Mouse (Mus musculus): ENCODE measurements around the gene Foxq1. TPM values are rescaled to one million over a fixed set of nuclear protein-coding genes. Genes with fewer than 3 reads are reported as not detected.

The Foxq1 gene
- polyA plus RNA-seq, 1 experiment from 2014 or later: 2.0 TPM

GRCm38 (mm10) chr13:31577576-31577975 lies 21.6 kb downstream of the Foxq1 start:
- Histone ChIP-seq H3K4me1 (replicated peaks) (peaks cover 11% of the 10 kb centered on the region), H3K9me3 (no peaks in the 10 kb centered on the region), H3K9ac (replicated peaks) (no peak overlapping the region), H3K36me3 (no peaks in the 10 kb centered on the region), H3K4me3 (replicated peaks) (no peak overlapping the region), H3K27me3 (0 out of 2 replicates have a peak, but pooled peaks cover 3% of the 10 kb centered on the region), H3K4me2 (replicated peaks) (no peak overlapping the region), H3K27ac (0 out of 2 replicates have a peak overlapping the region, but pooled peaks have one; percentile 14)
- WGBS: 37% methylated on average over 6 of the region's 6 CpGs
- no peak for ATAC-seq

DNA sequence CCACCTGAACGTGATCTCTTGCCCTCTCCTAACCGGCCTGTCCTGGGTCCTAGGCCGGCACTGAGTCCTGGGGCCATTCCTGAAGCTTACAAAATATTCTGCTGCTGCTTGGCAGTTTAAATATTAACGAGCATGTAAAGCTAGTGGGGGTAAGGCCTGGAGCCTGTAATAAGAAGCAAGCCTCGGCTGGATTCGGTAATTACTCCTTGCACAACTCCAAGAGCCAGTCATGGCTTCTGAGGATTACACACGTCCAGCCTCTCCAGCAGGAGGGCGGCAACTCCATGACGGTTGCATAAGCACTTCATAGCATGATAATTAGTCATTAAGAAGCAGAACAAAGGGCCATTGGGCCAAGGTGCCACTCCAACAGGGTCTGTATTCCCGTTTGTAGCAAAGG lies 22.5 kb downstream of the Foxq1 start:
- WGBS: 41% methylated on average over 10 of the region's 10 CpGs
- Histone ChIP-seq H3K27ac (no peak overlapping the region), H3K4me1 (replicated peaks) (peaks cover 11% of the 10 kb centered on the region), H3K36me3 (no peaks in the 10 kb centered on the region), H3K4me2 (replicated peaks) (no peak overlapping the region), H3K4me3 (replicated peaks) (no peak overlapping the region), H3K9ac (replicated peaks) (no peak overlapping the region), H3K9me3 (no peaks in the 10 kb centered on the region), H3K27me3 (0 out of 2 replicates have a peak, but pooled peaks cover 3% of the 10 kb centered on the region)
- ATAC-seq: peak; percentile 66

GRCm38 (mm10) chr13:31579866-31580265 lies 23.9 kb downstream of the Foxq1 start:
- ATAC-seq: no peak
- WGBS: 69% methylated on average over 9 of the region's 9 CpGs
- H3K9ac ChIP-seq (replicated peaks): no peak overlapping the region
- no peaks in the 10 kb centered on the region for H3K36me3 ChIP-seq
- H3K27ac ChIP-seq: no peak overlapping the region
- no peak overlapping the region for H3K4me3 ChIP-seq (replicated peaks)
- H3K9me3 ChIP-seq: no peaks in the 10 kb centered on the region
- H3K27me3 ChIP-seq: 0 out of 2 replicates have a peak, but pooled peaks cover 3% of the 10 kb centered on the region
- no peak overlapping the region for H3K4me2 ChIP-seq (replicated peaks)
- peaks cover 11% of the 10 kb centered on the region for H3K4me1 ChIP-seq (replicated peaks)

DNA sequence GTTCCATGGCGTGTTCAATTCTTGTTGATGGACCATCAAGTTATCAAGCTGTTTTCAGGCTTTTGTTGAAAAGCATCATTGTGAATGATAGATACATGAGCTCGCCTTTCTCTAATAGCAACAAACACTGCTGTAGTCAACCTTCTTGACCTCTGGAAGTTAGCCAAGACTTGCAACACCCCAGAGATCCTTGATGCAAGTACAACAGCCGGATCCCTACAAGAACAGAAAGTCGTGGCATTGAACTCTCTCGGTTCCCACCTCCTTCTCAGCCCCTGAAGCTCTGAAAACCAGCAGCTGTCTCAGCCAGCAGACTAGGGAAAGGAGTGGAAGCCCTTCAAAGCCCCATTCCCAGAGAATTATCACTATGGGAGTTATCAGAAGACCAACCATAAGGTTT lies 31.4 kb downstream of the Foxq1 start:
- Histone ChIP-seq H3K9me3 (no peaks in the 10 kb centered on the region), H3K4me3 (replicated peaks) (no peak overlapping the region), H3K36me3 (no peaks in the 10 kb centered on the region), H3K27me3 (no peaks in the 10 kb centered on the region), H3K27ac (no peak overlapping the region), H3K4me2 (replicated peaks) (no peak overlapping the region), H3K9ac (replicated peaks) (no peak overlapping the region), H3K4me1 (replicated peaks) (no peaks in the 10 kb centered on the region)
- no peak for ATAC-seq
- 76% methylated on average over 5 of the region's 5 CpGs for WGBS

- Histone ChIP-seq H3K9ac (replicated peaks) (no peak overlapping the region), H3K4me3 (replicated peaks) (no peak overlapping the region), H3K27ac (no peak overlapping the region), H3K27me3 (no peaks in the 10 kb centered on the region), H3K9me3 (no peaks in the 10 kb centered on the region), H3K4me2 (replicated peaks) (no peak overlapping the region), H3K36me3 (no peaks in the 10 kb centered on the region), H3K4me1 (replicated peaks) (no peaks in the 10 kb centered on the region)
- no peak for ATAC-seq
- 88% methylated on average over 5 of the region's 5 CpGs for WGBS
Measured at GRCm38 (mm10) chr13:31599576-31599975, 43.6 kb downstream of the Foxq1 start.

DNA sequence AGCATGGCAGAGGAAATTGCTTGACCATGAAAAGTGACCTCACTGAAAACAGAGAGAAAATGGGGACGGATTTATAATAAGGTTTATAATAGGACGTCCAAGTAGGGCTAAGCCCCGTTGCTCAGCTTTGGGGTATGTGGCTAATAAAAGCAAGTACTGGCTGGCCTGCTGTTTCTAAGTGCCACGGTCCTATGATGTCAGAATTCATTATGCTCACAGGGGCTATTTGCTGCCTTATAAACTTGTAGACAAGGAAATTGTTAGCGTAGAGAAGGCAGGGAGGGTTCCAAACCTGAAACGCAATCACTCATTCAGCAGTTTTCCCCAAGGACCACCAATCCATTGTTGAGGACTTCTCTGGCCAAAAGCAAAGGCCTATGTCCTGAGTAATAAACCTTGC lies 48.0 kb downstream of the Foxq1 start:
- ATAC-seq: no peak

More for the DNA sequence above, 48.0 kb downstream of the Foxq1 start:
- Histone ChIP-seq H3K4me1 (replicated peaks) (no peaks in the 10 kb centered on the region), H3K9ac (replicated peaks) (no peak overlapping the region), H3K4me2 (replicated peaks) (no peak overlapping the region), H3K27me3 (no peaks in the 10 kb centered on the region), H3K27ac (no peak overlapping the region), H3K36me3 (no peaks in the 10 kb centered on the region), H3K9me3 (no peaks in the 10 kb centered on the region), H3K4me3 (replicated peaks) (no peak overlapping the region)
- WGBS: 62% methylated on average over 6 of the region's 6 CpGs

Other genes starting within 250 kb of the Foxq1 start
- gene A530084C06Rik, start 3.2 kb downstream of the Foxq1 start, polyA plus RNA-seq (2015; fragmentation: Nextera tagmentation; extraction: Ambion mirVana): not detected in 2 replicates
- gene Foxf2, start 69.7 kb downstream of the Foxq1 start, polyA plus RNA-seq (2015; fragmentation: Nextera tagmentation; extraction: Ambion mirVana): 4.3 and 5.0 TPM in 2 replicates

All from midbrain, embryonic 13.5 days (tissue).